Mouse (Mus musculus) erythroblast, embryonic 14.5 days (primary cell): ENCODE data around the gene Iffo2.

Experiments used
- GATA1 ChIP-seq: IDR thresholded peaks from 2 replicates; pipeline ENCODE4 v1.6.1; 2012; ENCODE audit warnings: low read length, inconsistent platforms, mixed read lengths
- TAL1 ChIP-seq: IDR thresholded peaks from 3 replicates; pipeline ENCODE4 v1.6.1; 2012; ENCODE audit warnings: low read length, inconsistent platforms, mixed read lengths

DNA sequence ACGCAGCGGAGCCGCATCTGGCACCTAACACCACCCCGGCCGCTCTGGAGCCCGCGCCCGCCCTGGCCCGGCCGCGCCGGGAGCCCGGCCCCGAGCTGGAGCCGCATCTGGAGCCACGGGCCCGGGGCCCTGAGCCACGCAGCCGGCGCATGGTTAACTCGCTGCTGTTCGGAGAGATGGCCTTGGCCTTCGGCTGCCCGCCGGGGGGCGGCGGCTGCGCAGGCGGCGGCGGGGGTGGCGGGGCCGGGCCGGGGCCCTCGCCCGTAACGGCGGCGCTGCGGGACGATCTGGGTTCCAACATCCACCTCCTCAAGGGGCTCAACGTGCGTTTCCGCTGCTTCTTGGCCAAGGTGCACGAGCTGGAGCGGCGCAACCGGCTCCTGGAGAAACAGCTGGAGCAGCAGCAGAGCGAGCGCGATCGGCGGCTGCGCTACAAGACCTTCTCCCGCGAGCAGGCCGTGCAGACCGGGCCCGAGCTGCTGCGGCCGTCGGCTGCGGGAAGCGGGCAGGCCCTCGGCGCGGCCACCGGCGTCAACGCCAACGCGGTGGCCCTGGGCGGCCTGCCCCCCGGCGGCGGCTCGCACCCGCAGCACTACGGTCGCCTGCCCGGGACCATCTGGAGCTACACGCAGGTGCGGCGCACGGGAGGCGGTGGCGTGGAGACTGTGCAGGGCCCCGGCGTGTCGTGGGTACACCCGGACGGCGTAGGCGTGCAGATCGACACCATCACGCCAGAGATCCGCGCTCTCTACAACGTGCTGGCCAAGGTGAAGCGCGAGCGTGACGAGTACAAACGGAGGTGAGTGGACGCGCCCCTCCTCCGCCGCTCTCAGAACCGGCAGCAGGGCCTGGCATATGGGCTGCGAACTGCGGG, 44.7 kb downstream of the Iffo2 start:
- TF ChIP-seq GATA1: no peak
- TF ChIP-seq TAL1: no peak
